Mouse (Mus musculus): ENCODE measurements at regions not wholly inside any gene's neighbourhood (a gene's known extent, or its start where the extent isn't known, plus 50 kb on each side); places are given as distances from the start of the nearest gene placed in this dataset.
"Not testable (repeated sequence)": the region's sequence is repeated elsewhere in the genome, so short reads cannot be mapped to it uniquely, and the experiment has no call there.

- DNase-seq (ENCODE audit: low spot score in 2 of 2) = no peak
These were observed 223.9 kb downstream of the Tpra1 start for GRCm38 (mm10) chr6:89125916-89126315.

DNA sequence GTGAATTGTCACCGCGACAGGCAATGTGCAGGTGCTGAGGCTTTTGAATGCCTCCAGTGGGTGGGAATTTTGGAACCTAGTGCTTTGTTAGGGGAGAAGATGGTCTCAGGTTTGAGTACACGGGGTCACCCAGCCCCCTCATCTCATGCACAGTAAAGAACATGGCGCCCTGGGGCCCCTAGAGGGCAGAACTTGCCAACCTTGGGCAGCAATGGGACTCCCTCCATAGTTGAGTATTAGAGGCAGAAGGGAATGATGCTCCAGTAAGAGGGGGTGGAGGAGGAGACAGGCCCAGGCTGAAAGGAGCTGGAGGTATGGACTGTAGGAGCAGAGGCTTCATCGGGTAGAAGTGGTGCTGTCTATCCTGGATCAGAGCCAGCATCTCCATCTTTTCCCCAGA is 226.1 kb downstream of the Tpra1 start:
- DNase-seq (ENCODE audit: low spot score in 2 of 2) = not testable (repeated sequence)

- DNase-seq (ENCODE audit: low spot score in 2 of 2) = no peak
These were observed 222.0 kb downstream of the Plxna1 start for GRCm38 (mm10) chr6:89140469-89140868.

- no peak for DNase-seq (ENCODE audit: low spot score in 2 of 2)
These were observed 209.3 kb downstream of the Plxna1 start for GRCm38 (mm10) chr6:89153027-89153662.

DNA sequence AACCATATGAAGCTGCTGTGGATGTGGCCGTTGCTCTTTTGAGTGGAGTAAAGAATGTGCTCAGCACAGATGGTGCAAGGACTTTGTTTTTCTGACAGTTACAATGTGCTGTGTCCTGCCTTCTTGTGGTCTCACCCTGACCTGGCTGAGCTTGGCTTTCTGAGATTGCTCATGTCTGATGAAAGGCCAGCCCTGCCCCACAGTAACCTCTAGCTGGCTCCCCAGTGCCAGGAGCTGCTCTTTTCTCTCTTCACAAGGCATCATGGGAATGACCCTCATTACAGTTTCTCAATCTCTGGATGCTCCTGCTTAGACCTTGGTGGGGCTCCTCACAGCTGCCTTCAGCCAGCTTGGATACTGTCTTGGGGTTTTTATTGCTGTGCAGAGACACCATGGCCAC is 204.9 kb downstream of the Plxna1 start:
- DNase-seq (ENCODE audit: low spot score in 2 of 2) = no peak

DNA sequence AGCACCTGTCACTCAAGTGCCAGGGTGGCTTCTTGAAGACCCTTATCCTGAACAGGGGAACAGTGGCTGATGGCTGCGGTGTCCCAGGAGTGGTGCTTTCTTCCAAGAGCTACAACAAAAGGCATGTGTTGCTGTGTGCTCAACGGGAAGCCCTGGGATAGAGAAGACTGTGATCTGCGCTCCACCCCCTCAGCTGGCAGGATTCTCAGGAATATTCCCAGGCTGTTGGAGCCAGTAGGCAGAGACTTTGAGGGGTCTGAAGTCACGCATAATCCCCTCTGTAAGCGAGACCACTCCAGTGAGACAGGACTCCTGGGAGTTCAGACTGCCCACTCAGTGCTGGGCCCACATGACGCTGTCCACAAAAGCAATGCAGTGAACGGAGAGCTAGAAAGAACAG is 202.4 kb downstream of the Plxna1 start:
- DNase-seq (ENCODE audit: low spot score in 2 of 2) = no peak

DNA sequence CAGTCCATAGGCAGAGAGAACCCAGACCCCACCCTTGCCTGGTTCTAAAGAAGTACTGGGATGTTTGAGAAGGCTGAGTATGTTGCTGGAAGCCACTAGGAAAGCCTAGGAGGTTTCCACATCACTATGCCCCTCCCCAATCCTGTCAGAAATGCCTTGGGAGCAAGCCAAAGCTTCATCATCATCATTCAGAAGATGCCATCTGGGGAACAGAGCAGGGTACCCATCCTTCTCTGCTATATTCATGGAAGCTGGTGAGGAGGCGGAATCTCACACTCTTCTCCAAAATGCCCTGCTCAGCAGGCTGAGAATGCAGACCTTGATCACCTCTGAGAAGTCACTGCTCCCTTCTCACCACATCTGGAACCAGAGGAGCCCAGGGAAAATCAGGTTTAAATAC is 200.7 kb downstream of the Plxna1 start:
- DNase-seq (ENCODE audit: low spot score in 2 of 2) = no peak

- no peak for DNase-seq (ENCODE audit: low spot score in 2 of 2)
These were observed 192.9 kb downstream of the Plxna1 start for GRCm38 (mm10) chr6:89169520-89169919.

- not testable (repeated sequence) for DNase-seq (ENCODE audit: low spot score in 2 of 2)
These were observed 177.5 kb downstream of the Plxna1 start for GRCm38 (mm10) chr6:89184920-89185319.

DNA sequence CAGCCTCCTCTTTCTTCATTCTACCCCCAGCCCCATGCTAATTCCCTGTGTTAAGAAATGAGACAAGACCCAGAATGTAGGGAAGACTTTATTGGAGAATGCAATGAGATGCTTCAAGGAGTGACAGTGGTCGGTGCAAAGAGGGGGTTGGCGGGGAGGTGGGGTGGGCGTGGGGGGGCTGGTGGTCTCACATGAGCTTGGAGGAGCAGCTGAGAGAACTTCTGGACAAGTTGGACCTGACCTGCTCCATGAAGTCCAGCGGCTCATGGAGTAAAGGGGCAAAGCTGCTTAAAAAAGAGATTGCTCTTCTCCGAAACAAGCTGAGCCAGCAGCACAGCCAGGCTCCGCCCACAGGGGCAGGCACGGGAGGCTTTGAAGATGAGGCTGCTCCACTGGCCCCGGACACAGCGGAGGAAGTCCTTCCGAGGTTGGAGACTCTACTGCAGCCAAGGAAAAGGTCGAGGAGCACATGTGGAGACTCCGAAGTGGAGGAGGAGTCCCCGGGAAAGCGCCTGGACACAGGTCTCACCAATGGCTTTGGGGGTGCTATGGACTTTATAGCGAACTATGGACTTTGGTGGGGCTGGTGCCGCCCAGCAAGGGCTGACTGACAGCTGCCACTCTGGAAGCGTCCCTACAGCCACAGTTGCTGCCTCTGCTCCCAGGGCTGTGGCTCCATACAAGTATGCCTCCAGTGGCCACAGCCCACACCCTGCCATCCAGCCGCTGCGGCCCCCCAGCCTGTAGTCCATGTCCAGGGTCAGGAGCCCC is 161.7 kb downstream of the Plxna1 start:
- not testable (repeated sequence) for DNase-seq (ENCODE audit: low spot score in 2 of 2)

DNA sequence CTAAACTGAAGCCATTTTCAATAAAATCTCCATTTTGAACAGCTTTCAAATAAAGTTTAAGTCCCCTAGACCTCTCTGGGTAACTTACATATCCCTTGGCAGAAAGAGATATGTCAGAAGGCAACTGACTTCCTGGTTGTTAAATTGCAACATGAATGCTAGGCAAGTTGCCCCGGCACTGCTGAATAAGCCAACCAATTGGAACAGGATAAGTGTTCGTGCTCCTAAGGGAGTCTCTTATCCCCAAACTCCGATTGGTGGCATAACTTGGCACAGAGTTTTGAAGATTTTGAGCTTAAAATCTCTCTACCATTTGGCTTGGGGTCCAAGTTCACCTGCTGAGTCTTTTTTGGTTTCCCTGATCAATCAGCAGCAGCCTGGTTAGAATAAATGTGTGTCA is 147.4 kb downstream of the Plxna1 start:
- no peak for DNase-seq (ENCODE audit: low spot score in 2 of 2)

- DNase-seq (ENCODE audit: low spot score in 2 of 2) = no peak
These were observed 126.9 kb downstream of the Plxna1 start for GRCm38 (mm10) chr6:89235416-89236075.

- DNase-seq (ENCODE audit: low spot score in 2 of 2) = no peak
These were observed 126.2 kb downstream of the Plxna1 start for GRCm38 (mm10) chr6:89236226-89236625.

GRCm38 (mm10) chr6:89236892-89237646 is 125.4 kb downstream of the Plxna1 start:
- DNase-seq (ENCODE audit: low spot score in 2 of 2) = no peak

DNA sequence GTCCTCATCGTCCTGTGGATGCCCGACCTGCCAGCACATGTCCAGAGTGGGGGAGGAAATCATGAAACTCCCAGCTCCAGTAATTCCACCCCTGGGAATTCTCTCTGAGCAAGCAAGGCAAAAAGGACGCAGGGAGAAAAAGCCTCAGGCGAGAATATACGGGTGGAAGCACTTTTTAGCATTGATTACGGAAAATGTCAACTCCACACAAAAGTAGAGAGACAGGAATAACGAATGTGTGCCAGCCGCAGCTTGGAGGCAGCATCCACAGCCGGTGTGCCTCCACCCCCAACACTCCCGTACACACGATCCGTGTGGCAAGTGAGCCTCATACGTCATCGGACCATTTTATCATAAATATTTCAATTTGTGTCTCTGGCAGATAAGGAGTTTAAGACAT is 123.5 kb downstream of the Plxna1 start:
- DNase-seq (ENCODE audit: low spot score in 2 of 2) = no peak

DNA sequence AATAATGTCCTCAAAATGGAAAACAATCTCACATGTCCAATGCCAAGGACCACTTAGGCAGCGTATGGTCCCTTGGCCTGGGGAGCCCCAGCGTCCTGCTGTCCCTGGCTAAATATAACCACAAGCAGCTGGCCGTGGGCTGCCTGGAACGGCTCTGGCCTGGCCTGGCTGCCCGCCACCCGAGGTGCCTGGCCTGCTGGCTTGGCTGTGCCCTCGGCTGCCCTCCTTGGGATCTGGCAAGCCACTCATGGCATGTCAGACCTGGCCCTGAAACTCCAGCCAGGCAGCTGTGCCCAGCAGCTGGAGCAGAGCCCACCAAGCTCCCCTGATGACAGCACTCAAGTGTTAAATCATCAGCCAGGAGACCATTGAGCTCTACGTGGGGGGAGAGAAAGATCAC is 122.9 kb downstream of the Plxna1 start:
- no peak for DNase-seq (ENCODE audit: low spot score in 2 of 2)

DNA sequence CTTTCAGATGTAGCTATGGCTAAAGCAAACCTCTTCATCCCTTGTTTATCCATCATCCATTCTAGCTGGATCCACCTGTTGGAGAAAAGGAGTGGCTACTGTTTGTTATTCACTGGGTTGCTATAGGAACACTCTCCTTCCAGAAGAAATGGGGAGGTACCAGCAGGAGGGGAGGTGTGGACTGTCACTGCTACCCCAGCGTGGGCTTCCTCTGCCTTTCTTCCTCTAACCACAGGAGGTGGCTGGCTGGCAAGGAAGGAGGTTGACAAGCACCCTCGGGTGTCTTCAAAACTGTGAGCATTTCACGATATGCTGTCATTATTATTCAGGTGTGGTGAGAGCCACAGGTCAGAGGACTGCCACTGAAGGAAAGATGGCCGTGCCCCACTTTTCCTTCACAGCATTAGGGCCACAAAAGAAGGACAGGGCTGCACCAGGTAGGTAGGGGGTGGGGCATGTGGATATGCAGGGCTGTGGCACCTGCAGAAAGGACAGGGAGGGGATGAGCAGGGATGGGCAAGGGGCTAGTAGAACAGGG is 122.2 kb downstream of the Plxna1 start:
- no peak for DNase-seq (ENCODE audit: low spot score in 2 of 2)

- DNase-seq (ENCODE audit: low spot score in 2 of 2) = peak in 1 of 2 experiments; percentile 16
These were observed 119.8 kb downstream of the Plxna1 start for GRCm38 (mm10) chr6:89242371-89243288.

- no peak for DNase-seq (ENCODE audit: low spot score in 2 of 2)
These were observed 116.9 kb downstream of the Plxna1 start for GRCm38 (mm10) chr6:89245506-89245905.

DNA sequence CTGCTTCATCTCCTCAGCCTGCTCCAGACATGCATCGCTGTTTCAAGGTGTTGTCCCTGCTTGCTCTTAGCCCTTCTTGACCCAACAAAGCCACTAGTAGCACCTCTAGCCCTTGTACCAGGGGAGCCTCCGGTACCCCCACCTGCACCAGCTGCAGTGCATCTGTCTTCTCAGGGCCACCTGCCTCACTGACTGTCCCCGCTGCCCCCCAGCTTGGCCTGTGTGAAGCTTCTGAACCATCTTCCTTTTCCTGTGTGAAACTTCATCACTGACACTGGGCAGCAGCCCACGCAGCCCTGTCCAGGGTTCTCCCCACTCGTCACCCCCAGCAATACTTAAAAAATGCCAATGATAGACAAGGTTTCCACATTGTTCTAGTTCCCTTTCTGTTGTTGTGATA is 116.2 kb downstream of the Plxna1 start:
- DNase-seq (ENCODE audit: low spot score in 2 of 2) = no peak

All from adrenal gland, postnatal 4 days (tissue).